Mouse (Mus musculus): ENCODE measurements at regions not wholly inside any gene's neighbourhood (a gene's known extent, or its start where the extent isn't known, plus 50 kb on each side); places are given as distances from the start of the nearest gene placed in this dataset.

DNA sequence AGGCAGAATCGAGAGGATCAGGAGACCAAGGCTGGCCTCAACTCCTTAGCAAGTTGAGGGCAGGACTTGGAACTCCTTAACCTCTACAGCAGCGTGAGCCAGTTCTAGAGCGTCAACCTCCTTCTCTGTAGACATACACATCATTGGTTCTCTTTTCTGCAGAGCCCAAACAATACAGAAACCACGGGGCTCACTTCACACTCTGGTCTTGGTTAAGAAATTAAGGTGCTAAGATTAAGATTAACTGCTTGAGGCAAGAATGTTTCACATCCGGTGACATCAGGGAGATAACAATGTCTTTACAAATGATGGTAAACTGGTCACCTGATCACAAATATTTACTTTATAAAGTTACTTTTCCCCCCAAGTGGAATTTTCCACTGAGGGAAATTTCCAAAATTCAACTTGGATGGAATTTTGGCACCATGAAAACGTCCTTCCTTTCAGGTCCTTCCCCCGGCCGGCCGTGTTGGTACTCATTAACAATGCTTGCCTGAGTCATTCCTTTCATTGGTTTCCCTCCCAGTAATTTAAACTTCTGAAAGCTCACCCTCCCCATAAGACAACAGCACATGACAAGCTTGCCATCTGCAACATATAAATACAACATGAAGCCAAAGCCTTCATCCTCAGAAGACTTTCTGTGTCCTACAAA lies 77.3 kb upstream of the Kdm7a start:
- no peak for DNase-seq (ENCODE audit: extremely low spot score, low spot score)

DNA sequence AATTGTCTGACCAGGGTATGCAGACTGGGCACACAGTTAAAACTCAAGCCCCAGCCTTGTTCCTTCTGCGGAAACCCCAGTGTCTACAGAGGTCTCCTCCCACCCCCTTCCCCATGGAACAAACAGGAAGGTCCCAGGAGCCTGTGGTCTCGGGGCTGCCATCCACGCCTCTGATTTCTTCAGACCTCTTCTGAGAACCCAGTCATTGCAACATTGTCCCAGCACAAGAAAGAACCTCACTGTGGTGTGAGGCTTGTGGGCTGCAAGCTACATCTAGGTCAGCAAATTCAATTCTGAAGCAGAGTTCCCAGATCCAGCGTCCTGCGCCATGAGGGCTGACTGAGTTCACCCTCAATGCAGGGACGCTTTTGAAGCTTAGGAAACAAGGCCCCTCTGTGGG lies 71.7 kb upstream of the Kdm7a start:
- DNase-seq (ENCODE audit: extremely low spot score, low spot score) = no peak

DNA sequence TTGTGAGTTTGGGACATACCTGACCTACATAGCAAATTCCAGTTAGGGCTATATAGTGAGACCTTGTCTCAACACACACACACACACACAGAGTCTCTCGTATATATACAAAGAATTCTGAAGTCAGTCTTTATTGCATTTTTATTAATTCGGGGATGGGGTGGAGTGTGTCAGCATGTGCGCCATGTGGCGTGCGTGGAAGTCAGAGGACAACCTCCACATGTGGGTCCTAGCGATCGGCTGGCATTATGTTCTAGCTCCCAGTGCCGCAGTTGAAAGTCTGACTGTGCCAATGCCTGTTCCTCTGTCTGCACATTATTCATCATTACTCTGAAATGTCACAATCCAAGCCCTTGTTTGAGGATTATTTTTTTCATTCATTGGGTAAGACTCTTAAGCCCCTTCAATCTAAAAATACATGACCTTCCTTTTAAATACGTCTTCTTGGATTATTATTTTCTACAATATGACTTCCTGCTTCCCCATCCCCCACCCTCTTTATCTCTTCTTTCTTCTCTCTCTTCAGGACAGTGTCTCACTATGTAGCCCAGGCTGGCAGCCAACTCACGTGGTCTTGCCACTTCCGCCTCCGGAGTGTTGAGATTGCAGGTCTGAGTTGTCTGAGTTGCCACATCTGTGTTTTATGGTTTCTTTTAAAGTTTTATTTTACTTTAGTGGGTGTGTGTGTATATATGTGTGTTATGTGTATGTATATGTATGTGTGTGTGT lies 68.3 kb upstream of the Kdm7a start:
- no peak for DNase-seq (ENCODE audit: extremely low spot score, low spot score)

DNA sequence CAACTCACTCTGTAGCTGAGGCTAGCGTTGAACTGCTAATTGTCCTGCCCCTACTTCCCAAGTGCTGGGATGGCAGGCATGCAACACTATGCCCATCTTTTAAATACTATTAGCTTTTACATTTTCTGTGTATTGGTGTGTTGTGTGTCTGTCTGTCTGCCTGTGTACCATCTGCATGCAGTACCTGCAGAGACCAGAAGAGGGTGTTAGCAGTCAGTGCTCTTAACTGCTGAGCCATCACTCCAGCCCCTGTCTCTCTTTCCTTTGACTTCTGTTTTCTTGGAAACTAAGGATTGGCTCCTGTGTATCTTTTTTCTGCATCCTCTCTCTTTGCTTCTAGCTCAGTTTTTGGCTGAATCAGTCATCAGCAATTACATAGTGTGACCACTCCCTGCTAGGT lies 66.8 kb upstream of the Kdm7a start:
- DNase-seq (ENCODE audit: extremely low spot score, low spot score) = no peak

DNA sequence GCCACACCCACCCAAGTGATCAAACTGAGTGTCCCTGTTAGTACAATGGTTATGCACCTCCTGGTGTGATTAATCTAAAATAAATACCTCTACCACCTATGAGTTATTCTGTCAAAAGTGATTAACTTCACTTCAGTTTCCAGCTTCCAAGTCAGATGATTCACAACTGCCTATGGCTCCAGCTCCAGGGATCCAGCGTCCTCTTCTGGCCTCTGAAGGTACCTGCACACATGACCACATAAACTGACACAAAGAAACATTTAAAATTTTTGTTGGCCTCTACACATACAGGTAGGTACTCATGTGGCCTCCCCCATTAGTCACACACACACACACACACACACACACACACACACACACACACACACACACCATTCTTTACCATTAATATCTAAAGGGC lies 63.9 kb upstream of the Kdm7a start:
- no peak for DNase-seq (ENCODE audit: extremely low spot score, low spot score)

DNA sequence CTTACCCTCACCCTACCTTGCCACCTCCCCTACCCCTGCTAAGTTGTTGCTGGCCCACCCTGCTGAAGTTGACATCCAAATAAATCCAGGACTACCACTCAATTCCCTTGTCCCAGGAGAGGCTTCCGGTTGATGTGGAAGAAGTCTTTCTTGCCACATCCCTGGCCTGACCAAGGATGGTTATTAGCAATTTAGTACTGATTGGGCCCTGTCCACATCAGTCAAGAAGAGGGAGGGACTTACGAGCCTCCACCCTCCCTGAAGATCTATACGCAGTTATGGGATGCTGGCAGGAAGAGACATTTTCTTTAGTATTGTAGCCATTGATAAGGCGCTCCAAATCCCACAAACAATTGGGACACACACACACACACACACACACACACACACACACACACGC lies 63.1 kb upstream of the Kdm7a start:
- no peak for DNase-seq (ENCODE audit: extremely low spot score, low spot score)

DNA sequence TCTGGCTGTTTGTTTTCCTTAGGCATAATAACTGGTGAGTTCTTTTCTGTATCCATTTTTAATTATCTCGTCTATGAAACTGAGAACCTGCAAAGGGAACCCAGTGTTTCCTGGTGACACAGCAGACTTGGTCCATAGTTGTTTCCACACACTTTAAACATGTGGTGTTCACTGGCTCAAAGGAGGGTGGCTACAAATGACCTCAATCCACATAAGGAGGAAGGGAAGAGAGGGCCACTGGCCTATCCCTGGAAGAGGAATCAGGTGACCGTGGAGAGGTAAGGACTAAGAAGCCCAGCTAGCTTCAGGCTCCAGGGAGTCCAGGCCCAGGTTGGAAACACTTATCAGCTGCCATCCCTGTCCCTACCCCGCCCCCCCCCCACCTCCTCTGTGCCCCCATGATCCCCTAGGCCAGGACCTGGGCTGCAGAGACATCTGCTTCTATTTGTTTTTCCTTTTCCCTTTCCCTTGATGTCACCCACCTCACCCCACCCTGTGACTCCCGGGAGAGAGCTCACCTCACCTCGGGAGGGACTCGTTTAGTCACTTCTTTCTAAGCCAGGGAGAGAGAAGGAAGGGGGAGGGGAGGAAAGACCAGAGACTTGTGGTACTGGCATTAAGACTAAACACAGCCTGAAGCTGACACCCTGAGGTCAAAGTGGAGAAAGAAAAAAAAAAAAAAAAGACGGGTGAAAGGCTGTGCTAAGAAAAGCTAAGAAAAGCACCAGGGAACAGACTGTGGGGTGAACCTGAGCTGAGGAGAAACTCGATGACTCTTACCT lies 62.2 kb upstream of the Kdm7a start:
- no peak for DNase-seq (ENCODE audit: extremely low spot score, low spot score)

DNA sequence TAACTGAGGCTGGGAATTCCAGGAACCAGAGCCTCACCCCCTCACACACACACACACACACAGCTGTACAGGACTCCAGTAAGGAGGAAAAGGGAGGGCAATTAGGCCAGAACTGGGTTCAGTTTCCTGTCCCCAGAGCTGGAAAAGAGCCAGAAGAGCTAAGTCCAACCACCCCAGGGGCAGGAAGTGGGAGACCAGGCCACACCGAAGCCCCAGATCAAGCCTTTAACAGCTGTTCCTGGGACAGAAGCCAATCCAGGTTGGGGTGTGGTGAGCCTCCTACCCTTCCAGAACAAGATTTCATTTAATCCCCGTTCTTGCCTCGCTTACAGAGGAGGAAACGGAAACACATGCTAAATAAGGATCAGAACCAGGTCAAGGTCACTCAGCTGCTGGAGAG lies 58.1 kb upstream of the Kdm7a start:
- no peak for DNase-seq (ENCODE audit: extremely low spot score, low spot score)

DNA sequence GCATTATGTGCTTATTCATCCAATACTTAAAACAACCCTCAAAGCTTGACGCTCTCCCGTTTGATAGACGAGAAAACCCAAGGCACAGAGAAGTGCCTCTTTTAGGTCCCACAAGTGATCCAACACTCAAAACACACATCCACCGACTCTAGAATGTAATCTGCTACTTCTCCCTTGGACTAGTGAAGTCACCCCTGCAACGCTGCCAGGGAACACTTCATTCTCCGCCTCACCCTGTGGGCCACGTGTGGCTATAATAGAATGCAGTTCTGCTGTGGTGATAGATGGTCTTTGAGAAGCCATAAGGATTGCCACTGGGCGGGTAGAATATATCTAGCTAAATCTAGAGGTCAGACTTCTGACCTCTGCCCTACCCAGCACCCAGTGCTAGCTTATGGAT lies 57.0 kb upstream of the Kdm7a start:
- DNase-seq (ENCODE audit: extremely low spot score, low spot score) = no peak

DNA sequence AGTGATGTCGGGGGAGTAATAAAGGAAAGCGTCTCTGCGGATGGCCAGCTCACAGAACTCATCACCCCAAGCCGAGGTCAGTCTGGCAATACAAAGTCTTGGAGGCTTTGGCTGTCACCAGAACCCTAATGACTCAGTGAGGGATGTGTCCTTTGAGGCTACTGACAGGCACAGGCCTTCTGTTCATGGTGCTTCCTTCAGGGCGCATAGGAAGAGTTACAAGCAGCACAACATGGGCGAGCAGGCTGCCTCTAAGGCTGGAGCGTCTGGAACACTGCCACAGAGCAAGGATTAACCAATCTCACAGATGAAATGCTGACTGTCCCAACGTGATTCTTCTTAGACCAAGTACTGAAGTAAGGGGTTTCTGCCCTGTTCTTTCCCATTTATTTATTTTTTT lies 55.4 kb upstream of the Kdm7a start:
- no peak for DNase-seq (ENCODE audit: extremely low spot score, low spot score)

DNA sequence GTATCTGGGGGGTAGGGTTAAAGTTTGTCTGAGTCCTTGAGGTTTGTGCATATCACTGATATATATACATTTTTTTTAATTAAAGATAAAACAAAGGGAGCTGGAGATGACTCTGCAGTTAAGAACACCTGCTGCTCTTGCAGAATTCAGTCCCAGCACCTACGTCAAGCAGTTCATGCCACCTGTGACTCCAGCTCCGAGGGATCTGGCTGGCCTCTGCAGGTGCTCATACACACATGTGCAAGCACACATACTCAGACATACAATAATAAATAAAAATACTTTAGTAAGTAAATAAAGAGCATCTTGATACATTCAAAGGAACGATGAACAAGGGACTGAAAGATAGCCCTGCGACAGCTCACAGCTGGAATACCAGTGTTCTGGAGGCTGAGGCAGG lies 53.9 kb upstream of the Kdm7a start:
- no peak for DNase-seq (ENCODE audit: extremely low spot score, low spot score)

DNA sequence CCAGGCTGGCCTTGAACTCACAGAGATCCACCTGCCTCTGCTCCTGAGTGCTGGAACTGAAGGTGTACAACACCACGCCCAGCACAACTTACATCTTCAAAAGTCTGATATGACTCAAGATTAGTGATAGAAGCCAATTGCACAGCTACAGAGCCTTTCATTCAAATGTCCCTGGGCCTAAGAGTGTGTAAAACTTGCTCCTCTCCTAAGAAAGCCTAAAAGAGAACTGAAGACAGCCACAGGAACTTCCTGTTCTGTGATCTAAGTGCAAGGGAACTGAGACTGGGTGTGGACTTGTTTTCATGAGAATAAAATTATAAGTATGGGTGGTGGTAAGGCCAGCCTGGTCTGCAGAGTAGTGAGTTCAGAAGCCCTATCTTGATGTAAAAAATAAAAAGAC lies 52.5 kb upstream of the Kdm7a start:
- DNase-seq (ENCODE audit: extremely low spot score, low spot score) = no peak

DNA sequence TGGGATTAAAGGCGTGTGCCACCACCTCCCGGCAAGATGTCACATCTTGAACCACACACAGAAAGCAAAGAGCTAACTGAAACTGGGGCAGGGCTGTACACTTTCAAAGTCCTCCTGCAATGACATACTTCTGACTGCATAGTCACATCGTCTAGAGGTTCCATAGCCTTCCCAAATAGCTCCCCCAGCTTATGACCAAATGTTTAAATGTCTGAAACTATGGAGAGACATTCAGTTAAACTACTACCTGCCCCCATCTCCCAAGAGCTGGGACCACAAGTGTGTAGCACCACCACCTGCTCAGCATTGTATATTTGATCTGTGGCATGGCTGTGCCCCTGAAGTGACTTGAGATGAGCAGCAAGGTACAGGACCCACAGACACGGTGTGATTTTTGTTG lies 52.1 kb upstream of the Kdm7a start:
- no peak for DNase-seq (ENCODE audit: extremely low spot score, low spot score)

DNA sequence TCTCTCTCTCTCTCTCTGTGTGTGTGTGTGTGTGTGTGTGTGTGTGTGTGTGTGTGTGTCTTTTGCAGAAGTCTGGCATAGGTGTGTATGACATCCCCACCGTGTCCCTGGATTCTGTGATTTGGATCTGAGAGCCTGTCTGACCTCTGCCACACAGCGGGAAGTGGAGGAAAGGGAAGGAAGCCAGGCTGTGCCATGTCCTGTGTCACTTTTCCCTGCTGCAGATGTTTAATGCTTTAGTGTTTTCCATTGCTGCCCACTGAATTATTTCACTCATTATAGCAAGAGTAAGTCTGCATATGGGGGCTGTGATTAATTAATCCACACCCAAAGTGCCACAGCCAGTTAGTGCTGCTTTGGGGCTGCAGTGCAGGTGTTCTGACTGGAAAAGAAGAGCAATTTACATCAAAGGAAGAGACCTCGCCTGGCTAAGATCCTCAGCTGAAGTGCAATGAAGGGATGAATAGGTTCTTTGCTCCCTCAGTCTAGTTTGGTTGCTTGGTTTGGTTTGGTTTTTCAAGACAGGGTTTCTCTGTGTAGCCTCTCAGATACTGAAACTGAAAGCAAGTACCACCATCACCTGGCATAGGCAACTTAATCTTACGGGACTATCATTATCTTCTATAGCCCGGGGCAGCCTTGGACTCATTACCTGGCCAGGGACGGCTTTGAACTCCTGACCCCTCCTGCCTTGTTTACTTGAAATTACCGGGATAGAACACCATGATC lies 51.2 kb upstream of the Kdm7a start:
- DNase-seq (ENCODE audit: extremely low spot score, low spot score) = no peak

DNA sequence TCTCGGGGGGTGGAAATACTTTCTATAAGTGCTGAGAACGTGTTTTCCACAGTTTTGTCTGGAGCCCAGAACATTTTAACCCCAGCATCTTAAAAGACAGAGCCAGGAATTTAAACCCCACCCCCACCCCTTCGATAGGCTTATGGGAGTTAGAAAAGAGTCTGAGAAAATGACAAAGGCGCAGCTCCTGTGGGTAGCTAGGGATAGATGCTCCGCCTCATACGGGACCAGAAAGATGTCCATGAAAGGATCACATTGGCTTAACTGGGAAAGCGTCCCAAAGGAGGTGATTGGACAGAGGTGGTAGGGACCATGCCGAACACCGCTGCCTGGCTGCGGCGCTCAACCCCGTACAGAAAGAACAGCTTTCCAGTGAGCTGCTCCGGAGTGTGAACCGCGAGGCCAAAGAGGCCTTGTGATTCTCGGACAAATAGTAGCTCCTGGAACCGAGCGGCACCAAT lies 50.6 kb upstream of the Kdm7a start:
- peak; percentile 64 for DNase-seq (ENCODE audit: extremely low spot score, low spot score)

DNA sequence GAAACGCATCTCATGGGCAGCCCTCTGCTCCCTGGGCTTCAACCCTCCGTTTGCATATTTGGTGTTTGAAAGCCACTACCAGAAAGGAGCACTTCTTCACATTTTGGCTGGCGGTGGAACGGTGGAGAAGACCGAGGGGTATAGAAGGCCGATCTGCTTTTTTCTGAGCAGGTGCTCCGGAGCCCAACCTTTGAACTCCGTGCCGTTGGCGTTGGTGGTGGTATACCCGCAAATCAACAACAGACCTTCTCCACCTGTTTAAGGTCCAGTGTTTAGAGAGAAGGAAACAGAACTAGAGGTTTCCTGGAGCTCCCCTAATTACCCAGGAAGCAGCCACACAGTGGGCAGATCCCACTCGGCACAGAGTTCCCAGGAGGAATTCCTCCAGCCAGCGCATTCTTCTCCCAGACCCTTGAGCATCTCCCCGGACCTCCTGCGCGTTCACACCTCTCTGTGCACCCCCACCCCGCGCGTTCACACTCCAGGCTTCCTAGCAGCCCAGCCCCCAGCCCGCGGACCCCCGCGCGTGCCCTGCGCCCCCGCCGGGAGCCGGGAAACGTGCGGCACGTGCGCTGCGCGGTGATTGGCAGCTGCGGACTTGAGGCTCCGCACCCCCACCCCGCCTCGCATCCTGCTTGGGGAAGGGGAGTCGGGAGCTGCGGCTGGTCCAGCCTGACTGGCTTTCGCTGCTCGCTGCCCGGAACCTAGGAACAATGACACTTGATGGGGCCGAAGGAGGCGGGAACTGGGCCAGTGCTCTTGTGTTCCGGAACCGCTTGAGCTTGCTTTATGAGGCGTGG lies 49.9 kb upstream of the Kdm7a start:
- peak; percentile 84 for DNase-seq (ENCODE audit: extremely low spot score, low spot score)

All from neural tube, embryonic 10.5 days (tissue).